Mouse (Mus musculus) liver, embryonic 13.5 days (tissue): ENCODE results near the gene Rimbp2. TPM values are rescaled to one million over a fixed set of nuclear protein-coding genes. Genes with fewer than 3 reads are reported as not detected.

ENCODE experiments used
- ATAC-seq: fragments of 200-750 bp; cut with Nextera tagmentation; 2 replicates; pipeline ENCODE4 v1.8.0; 2017; ENCODE audit warnings: low read depth, mild to moderate bottlenecking, moderate number of reproducible peaks, moderate library complexity
- DNase-seq: peaks from one replicate; pipeline ENCODE4 v3.0.0; 2022
- H3K27ac ChIP-seq: fragments of 300-500 bp; sonication (generic); 2 replicates; pipeline ENCODE4 v1.5.1; 2015; ENCODE audit warnings: moderate library complexity, mild to moderate bottlenecking, inconsistent platforms
- H3K27me3 ChIP-seq: fragments of 300-500 bp; sonication (generic); 2 replicates; pipeline ENCODE4 v1.6.1; 2015; ENCODE audit warnings: mild to moderate bottlenecking, inconsistent platforms
- H3K36me3 ChIP-seq: fragments of 300-500 bp; sonication (generic); 2 replicates; pipeline ENCODE4 v1.6.1; 2015; ENCODE audit warnings: mild to moderate bottlenecking, inconsistent platforms
- H3K4me1 ChIP-seq: fragments of 300-500 bp; sonication (generic); replicated peaks from 2 replicates; pipeline ENCODE4 v1.6.1; 2015; ENCODE audit warnings: inconsistent platforms
- H3K4me2 ChIP-seq: fragments of 300-500 bp; sonication (generic); 2 replicates; pipeline ENCODE4 v1.6.1; 2015; ENCODE audit warnings: inconsistent platforms, mild to moderate bottlenecking, moderate library complexity
- H3K4me3 ChIP-seq: fragments of 300-500 bp; sonication (generic); replicated peaks from 2 replicates; pipeline ENCODE4 v1.5.1; 2015; ENCODE audit warnings: mild to moderate bottlenecking, inconsistent platforms
- H3K9ac ChIP-seq: fragments of 300-500 bp; sonication (generic); 2 replicates; pipeline ENCODE4 v1.6.1; 2015; ENCODE audit warnings: mild to moderate bottlenecking, inconsistent platforms
- H3K9me3 ChIP-seq: fragments of 300-500 bp; sonication (generic); replicated peaks from 2 replicates; pipeline ENCODE4 v1.6.1; 2016; ENCODE audit warnings: inconsistent platforms
- WGBS: fragments of 180-500 bp; shearing (Covaris S2); methylation state at CpG from one replicate; pipeline ENCODE4 v1.1.7; 2015; ENCODE audit not compliant: insufficient replicate concordance; 5-methylcytosine and 5-hydroxymethylcytosine counted together
- polyA plus RNA-seq: library from polyadenylated mRNA; unstranded; fragments of >200 nt; fragmentation: Nextera tagmentation; extraction: Ambion mirVana; gene quantifications from 2 replicates; pipeline ENCODE4 v1.2.1, GENCODE M21; 2015

Rimbp2 gene
- polyA plus RNA-seq, 1 experiment from 2014 or later, result not detected

DNA sequence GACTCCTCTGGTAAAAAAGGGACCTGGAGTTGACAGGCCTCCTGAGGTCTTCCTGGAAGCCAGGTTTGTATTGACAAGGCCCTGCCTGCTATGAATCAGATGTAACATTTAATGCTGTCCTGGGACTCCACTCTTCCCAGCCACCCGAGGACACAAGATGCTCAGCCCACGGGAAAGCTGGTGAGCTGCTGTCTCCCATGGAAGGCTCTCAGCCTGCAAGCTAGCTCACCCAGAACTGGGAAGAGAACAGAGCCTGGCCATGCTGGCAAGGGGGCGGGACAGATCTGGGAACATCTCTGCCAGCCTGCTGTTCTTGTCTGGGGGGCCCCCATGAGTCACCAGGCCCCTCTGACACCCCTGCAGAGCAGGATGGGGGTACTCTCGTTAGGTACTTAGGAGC, 111.7 kb downstream of the Rimbp2 start:
- peaks cover 13% of the 10 kb centered on the region; the same call in 1 of the 2 replicates for H3K9me3 ChIP-seq
- ATAC-seq (no peak), DNase-seq (no peak)
- 56% methylated on average over 4 of the region's 4 CpGs for WGBS
- no peak overlapping the region for H3K27ac ChIP-seq
- no peaks in the 10 kb centered on the region for H3K27me3 ChIP-seq
- no peak overlapping the region for H3K4me2 ChIP-seq
- H3K4me3 ChIP-seq, result no peak overlapping the region
- H3K36me3 ChIP-seq, result no peaks in the 10 kb centered on the region
- no peak overlapping the region for H3K9ac ChIP-seq
- no peaks in the 10 kb centered on the region for H3K4me1 ChIP-seq

DNA sequence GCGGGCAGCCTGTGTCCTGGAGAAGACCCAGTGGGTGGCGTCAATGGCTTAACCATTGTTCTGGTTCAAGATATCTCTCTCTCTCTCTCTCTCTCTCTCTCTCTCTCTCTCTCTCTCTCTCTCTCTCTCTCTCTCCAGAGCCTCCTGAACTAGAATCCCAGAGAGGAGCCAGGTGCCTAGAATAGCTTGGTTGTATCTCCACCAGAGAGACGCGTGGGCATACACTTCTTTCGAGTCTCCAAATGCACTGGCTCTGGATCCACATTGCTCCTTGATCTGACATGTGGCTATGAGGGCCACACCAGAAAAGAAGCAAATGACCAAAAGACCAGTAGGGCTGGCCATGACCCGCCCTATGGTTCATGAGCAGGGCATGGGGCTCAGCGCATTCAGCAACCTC, 116.2 kb downstream of the Rimbp2 start:
- H3K27ac ChIP-seq, result no peak overlapping the region
- H3K4me2 ChIP-seq, result no peak overlapping the region
- no peaks in the 10 kb centered on the region for H3K27me3 ChIP-seq
- H3K9ac ChIP-seq, result no peak overlapping the region
- DNase-seq (no peak), ATAC-seq (no peak)
- no peaks in the 10 kb centered on the region for H3K9me3 ChIP-seq
- H3K36me3 ChIP-seq, result no peaks in the 10 kb centered on the region
- WGBS, result 70% methylated on average over 7 of the region's 7 CpGs
- no peak overlapping the region for H3K4me3 ChIP-seq
- H3K4me1 ChIP-seq, result no peaks in the 10 kb centered on the region

DNA sequence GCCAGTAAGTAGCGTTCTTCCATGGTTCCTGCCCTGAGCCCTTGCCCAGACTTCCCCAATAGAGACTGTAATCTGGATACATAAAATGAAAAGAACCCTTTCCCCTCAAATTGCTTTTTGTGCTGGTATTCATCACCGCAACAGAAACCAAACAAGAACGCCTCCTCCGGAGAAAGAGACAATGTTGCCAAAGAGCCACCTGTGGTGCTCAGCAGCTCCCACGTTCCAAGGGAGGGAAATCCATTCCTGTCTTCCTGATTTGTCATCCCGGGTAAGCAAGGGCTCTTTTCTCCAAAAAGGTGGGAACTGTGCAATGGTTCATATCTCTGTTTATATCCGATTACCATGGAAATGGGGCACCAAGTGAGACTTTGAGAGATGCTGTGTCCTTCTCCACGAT, 119.2 kb downstream of the Rimbp2 start:
- Histone ChIP-seq H3K36me3 (no peaks in the 10 kb centered on the region), H3K27me3 (no peaks in the 10 kb centered on the region), H3K9me3 (no peaks in the 10 kb centered on the region), H3K4me2 (no peak overlapping the region), H3K9ac (no peak overlapping the region), H3K4me1 (no peaks in the 10 kb centered on the region), H3K4me3 (no peak overlapping the region), H3K27ac (no peak overlapping the region)
- no peak for ATAC-seq
- WGBS, result 60% methylated on average over 8 of the region's 8 CpGs
- DNase-seq, result no peak

DNA sequence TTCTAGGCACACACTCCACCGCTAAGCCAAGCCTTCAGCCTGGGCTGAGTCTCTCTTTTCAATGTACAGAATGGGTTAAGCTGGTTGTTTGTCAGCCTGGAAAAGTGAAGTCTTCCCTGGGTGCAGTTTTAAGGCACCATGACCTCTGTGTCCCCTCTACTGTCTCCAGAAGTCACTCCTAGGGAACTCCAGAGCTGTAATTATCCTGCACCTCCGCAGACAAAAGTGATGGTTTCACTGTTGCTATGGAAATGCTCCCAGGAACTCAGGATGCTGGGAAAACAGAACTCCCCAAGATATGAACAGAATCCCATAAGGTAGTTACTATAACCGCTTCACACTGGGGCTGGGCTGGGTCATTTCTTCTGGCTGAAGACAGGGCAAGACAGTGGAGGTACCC, 130.4 kb downstream of the Rimbp2 start:
- Histone ChIP-seq H3K27ac (no peak overlapping the region), H3K4me3 (no peak overlapping the region), H3K4me2 (no peak overlapping the region), H3K36me3 (no peaks in the 10 kb centered on the region), H3K4me1 (no peaks in the 10 kb centered on the region), H3K9me3 (no peaks in the 10 kb centered on the region), H3K9ac (no peak overlapping the region), H3K27me3 (no peaks in the 10 kb centered on the region)
- ATAC-seq (no peak), DNase-seq (no peak)
- 56% methylated on average over 3 of the region's 3 CpGs for WGBS

DNA sequence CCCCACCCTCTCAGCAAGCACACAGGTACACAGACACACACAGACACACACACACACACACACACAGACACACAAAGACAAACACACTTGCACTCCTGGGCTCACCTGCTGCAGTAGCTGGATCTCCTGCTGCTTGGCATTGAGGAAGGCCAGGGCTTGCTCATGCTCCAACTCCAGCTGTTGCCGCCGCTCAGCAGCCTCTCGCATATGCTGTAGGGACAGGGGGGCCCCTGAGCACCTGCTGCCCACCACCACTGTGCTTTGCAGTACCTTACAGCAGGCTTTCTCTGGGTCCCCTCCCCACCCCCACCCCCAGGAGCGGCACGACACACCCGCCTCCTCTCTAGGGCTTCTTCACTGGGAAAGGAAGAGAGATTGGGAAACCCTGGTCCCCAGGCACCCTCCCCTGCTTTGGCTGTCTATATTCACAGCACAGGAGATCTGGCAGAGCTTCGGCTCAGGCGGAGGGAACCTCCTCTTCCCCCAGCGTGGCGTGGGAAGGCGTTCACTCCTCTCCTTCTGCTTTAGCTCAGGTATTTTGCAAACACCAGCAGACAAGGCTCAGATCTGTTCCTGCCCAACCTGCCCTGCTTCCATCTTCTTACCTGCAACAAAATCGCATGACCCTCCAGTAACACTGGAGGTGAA, 133.5 kb downstream of the Rimbp2 start:
- Histone ChIP-seq H3K36me3 (no peaks in the 10 kb centered on the region), H3K27me3 (no peaks in the 10 kb centered on the region), H3K4me2 (no peak overlapping the region), H3K9ac (no peak overlapping the region), H3K27ac (no peak overlapping the region), H3K9me3 (no peaks in the 10 kb centered on the region), H3K4me3 (no peak overlapping the region), H3K4me1 (no peaks in the 10 kb centered on the region)
- 58% methylated on average over 12 of the region's 12 CpGs for whole genome bisulfite sequencing
- DNase-seq (no peak), ATAC-seq (no peak)

DNA sequence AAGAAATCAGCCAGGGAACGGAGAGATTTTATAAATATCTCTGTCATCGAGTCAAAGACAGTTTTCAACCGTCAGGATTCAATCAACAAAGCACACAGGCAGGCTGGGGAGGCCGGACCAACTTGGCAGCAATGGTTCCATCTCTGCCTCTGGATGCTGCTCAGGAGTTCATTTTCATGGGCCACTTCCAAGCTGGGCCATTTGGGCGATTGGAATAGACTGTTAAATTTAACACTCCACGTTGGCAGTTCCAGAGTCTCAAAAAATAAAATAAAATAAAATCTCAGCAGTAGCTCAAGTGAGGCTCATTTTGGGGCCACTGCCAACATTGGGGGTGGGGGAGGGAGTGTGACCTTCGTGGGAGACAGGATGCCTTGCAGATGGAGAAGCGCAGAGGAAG, 137.7 kb downstream of the Rimbp2 start:
- H3K9ac ChIP-seq, result no peak overlapping the region
- no peak overlapping the region for H3K4me2 ChIP-seq
- no peak overlapping the region for H3K4me3 ChIP-seq
- no peak overlapping the region for H3K27ac ChIP-seq
- no peaks in the 10 kb centered on the region for H3K27me3 ChIP-seq
- no peaks in the 10 kb centered on the region for H3K4me1 ChIP-seq
- no peaks in the 10 kb centered on the region for H3K36me3 ChIP-seq
- ATAC-seq (no peak), DNase-seq (no peak)
- H3K9me3 ChIP-seq, result no peaks in the 10 kb centered on the region
- WGBS, result 57% methylated on average over 8 of the region's 8 CpGs

DNA sequence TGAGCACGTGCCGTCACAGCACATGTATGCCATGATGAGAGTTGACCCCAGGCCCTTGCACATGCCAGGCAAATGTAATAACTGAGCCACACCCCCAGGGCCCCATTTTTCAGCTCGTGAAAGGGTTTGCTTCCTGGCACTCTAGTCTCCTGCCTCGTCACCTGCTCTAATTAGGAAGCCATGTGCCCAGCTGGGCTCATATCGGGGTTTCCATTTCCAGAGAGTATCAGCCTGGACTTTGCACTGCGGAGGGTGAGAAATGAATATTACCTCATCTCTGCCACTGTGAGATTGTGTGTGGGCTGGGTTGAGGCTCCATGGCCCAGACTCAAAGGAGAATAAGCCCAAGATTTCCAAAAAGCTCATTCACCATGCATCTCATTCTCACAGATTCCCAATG, 138.2 kb downstream of the Rimbp2 start:
- H3K36me3 ChIP-seq, result no peaks in the 10 kb centered on the region
- 63% methylated on average over 6 of the region's 6 CpGs for WGBS
- no peak for ATAC-seq

DNA sequence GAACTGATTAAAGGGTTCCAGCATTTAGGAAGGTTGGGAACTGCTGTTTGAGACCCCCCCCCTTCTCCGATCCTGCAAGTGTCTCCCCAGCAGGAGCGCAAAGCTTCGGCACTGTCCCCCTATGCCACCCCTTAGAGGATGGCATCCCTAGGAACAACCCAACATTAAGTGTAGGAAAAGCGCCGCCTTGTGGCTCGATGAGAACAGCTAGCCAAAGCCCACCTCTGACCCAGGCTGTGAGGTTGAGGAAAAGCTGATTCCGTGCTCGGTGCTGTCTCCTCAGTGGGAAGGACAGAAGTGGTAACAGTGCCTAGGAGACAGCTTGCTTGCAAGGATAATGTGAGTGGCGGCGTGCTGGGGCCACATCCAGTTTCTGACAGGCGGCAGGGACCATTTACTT, 140.2 kb downstream of the Rimbp2 start:
- H3K27me3 ChIP-seq, result no peaks in the 10 kb centered on the region
- H3K4me3 ChIP-seq, result no peak overlapping the region
- DNase-seq, result no peak
- 24% methylated on average over 11 of the region's 11 CpGs for WGBS
- no peak for ATAC-seq
- no peaks in the 10 kb centered on the region for H3K4me1 ChIP-seq
- H3K9ac ChIP-seq, result no peak overlapping the region
- no peaks in the 10 kb centered on the region for H3K9me3 ChIP-seq
- no peaks in the 10 kb centered on the region for H3K36me3 ChIP-seq
- no peak overlapping the region for H3K27ac ChIP-seq
- no peak overlapping the region for H3K4me2 ChIP-seq

More for the DNA sequence above, 138.2 kb downstream of the Rimbp2 start:
- Histone ChIP-seq H3K27ac (no peak overlapping the region), H3K4me3 (no peak overlapping the region), H3K4me2 (no peak overlapping the region), H3K27me3 (no peaks in the 10 kb centered on the region), H3K9me3 (no peaks in the 10 kb centered on the region), H3K4me1 (no peaks in the 10 kb centered on the region), H3K9ac (no peak overlapping the region)
- no peak for DNase-seq

DNA sequence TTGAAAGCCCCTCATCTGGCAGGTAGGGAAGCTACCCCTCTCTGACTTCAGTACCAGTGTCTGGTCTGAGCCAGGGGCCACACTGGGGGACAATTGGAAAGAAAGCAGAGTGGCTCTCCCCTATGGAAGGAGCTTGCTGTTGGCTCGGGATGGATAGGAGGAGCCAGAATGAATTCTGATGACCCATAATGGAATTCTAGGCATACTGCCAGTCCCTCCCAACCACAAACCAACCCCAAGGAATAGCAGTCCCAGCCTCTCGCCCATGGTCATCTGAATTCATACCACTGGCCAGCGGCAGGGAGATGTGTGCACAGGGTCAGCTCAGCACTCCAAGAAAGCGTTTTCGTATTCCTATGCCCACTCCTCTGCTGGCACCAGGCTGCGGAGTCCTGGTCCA, 141.9 kb downstream of the Rimbp2 start:
- no peaks in the 10 kb centered on the region; the same call in 1 of the 2 replicates for H3K9me3 ChIP-seq
- 73% methylated on average over 6 of the region's 6 CpGs for WGBS
- ATAC-seq (no peak), DNase-seq (no peak)
- H3K4me1 ChIP-seq, result no peaks in the 10 kb centered on the region
- H3K36me3 ChIP-seq, result no peaks in the 10 kb centered on the region
- H3K9ac ChIP-seq, result no peak overlapping the region
- no peak overlapping the region for H3K4me2 ChIP-seq
- H3K27ac ChIP-seq, result no peak overlapping the region
- no peaks in the 10 kb centered on the region for H3K27me3 ChIP-seq
- H3K4me3 ChIP-seq, result no peak overlapping the region

DNA sequence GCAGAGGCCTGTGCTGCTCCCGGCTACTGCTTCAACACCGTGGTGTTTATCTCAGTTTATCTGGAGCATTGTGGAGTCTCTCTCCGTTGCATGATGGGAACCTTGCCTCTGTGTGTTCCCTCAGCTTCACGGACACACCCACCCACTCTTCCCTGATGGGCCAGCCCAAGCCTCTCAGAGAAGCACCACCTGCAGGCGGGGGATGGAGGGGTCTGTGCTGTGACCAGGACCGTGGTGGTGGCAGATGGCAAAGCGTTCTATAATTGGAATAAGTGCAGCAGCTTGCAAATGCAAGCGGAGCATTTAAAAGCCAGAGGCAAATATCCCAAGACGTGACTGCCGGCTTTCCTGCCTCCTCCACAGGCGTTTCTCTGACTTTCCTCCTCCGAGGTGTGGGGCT, 143.3 kb downstream of the Rimbp2 start:
- DNase-seq, result no peak
- H3K27me3 ChIP-seq, result no peaks in the 10 kb centered on the region

DNA sequence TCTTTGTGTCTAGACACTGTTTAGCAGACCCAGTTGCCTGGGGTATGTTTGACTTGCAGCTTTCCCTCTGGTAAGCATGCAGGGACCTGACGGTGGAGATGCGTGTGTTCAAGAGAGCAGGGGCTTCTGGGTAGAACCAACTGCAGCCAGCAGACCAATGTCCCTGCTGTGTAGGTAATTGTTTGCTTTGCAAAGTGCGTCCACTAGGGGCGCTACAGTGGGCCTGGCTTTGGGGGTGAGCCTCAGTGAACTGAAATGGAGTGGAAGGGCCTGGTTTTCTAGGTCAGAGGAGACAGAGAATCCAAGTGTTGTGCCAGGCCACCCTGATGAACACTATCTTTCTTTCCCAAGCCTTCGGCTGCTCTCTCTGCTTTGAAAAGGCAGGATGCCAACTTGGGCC, 143.9 kb downstream of the Rimbp2 start:
- H3K4me2 ChIP-seq, result no peak overlapping the region
- H3K9me3 ChIP-seq, result no peaks in the 10 kb centered on the region; the same call in 1 of the 2 replicates
- ATAC-seq, result no peak
- no peak overlapping the region for H3K4me3 ChIP-seq
- H3K36me3 ChIP-seq, result no peaks in the 10 kb centered on the region
- H3K27ac ChIP-seq, result no peak overlapping the region
- H3K27me3 ChIP-seq, result no peaks in the 10 kb centered on the region
- H3K9ac ChIP-seq, result no peak overlapping the region
- no peak for DNase-seq
- H3K4me1 ChIP-seq, result no peaks in the 10 kb centered on the region
- WGBS, result 36% methylated on average over 5 of the region's 5 CpGs

More for the DNA sequence above, 143.3 kb downstream of the Rimbp2 start:
- WGBS, result 47% methylated on average over 12 of the region's 12 CpGs
- Histone ChIP-seq H3K4me3 (no peak overlapping the region), H3K4me2 (no peak overlapping the region), H3K9ac (no peak overlapping the region), H3K4me1 (no peaks in the 10 kb centered on the region), H3K9me3 (no peaks in the 10 kb centered on the region; the same call in 1 of the 2 replicates), H3K27ac (no peak overlapping the region), H3K36me3 (no peaks in the 10 kb centered on the region)
- no peak for ATAC-seq

DNA sequence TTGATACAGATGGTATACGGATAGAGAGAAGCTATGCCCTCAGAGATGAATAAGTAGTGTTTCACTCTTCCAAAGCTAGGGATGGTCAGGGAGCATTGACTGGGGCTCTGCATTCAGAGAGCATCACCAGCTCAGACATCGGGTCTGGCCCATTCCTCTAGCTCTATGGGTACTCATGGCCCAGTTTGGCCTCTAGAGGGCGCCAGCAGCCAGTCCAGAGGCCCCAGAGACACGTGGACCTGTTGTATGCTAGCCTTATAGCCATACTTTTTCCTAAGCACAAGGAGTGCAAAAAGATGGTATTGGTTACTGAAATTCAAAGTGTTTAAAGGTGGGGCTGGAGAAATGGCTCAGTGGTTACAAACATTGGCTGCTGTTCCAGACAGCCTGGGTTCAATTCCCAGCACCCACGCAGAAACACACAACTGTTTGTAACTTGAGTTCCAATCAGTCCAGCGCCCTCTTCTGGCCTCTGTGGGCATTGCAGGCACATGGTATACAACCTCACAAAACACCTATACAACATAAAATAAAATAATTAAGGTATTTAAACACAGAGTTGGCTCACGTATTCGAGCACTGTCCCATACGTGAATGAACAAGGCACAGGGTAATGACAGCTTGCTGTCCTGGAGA, 144.6 kb downstream of the Rimbp2 start:
- no peak overlapping the region for H3K4me3 ChIP-seq
- no peaks in the 10 kb centered on the region for H3K27me3 ChIP-seq
- ATAC-seq (no peak), DNase-seq (no peak)
- H3K4me1 ChIP-seq, result no peaks in the 10 kb centered on the region
- WGBS, result 50% methylated on average over 9 of the region's 9 CpGs
- no peaks in the 10 kb centered on the region for H3K36me3 ChIP-seq
- no peak overlapping the region for H3K27ac ChIP-seq
- H3K9me3 ChIP-seq, result peaks cover 3% of the 10 kb centered on the region; the same call in 1 of the 2 replicates
- no peak overlapping the region for H3K9ac ChIP-seq
- no peak overlapping the region for H3K4me2 ChIP-seq
